Mouse (Mus musculus) MEL (cell line): ENCODE results near the gene Arhgap21. TPM values are rescaled to one million over a fixed set of nuclear protein-coding genes. Genes with fewer than 3 reads are reported as not detected.

Experiments
- DNase-seq: peaks from one replicate; pipeline ENCODE4 v3.0.0; 2011; ENCODE audit warnings: low read depth, low spot score
- H3K27ac ChIP-seq: 2 replicates; pipeline ENCODE4 v1.5.1; 2012; ENCODE audit warnings: low read depth, mild to moderate bottlenecking, control low read depth, low read length, moderate library complexity; ENCODE audit not compliant: control insufficient read depth
- H3K27me3 ChIP-seq, 2 experiments: fragments of 150-350 bp in 1 of 2; sonication (generic) in 1 of 2; 2 replicates each; pipeline ENCODE4 v1.6.1; 2012; ENCODE audit warnings: low read length in 2 of 2, mild to moderate bottlenecking in 2 of 2, improper control_type of control experiment in 1 of 2, moderate library complexity in 1 of 2; ENCODE audit not compliant: insufficient read depth in 2 of 2, control insufficient read depth in 1 of 2
- H3K36me3 ChIP-seq, 2 experiments: 2 replicates each; pipeline ENCODE4 v1.6.1; 2012 to 2014; ENCODE audit warnings: low read length in 2 of 2, improper control_type of control experiment in 1 of 2, inconsistent platforms in 1 of 2, mild to moderate bottlenecking in 1 of 2; ENCODE audit not compliant: insufficient read depth in 2 of 2, control insufficient read depth in 1 of 2
- H3K4me1 ChIP-seq, 2 experiments: fragments of 150-350 bp in 1 of 2; sonication (generic) in 1 of 2; 2 replicates each; pipeline ENCODE4 v1.6.1; 2012; ENCODE audit warnings: low read length in 2 of 2, improper control_type of control experiment in 1 of 2, mild to moderate bottlenecking in 1 of 2; ENCODE audit not compliant: insufficient read depth in 2 of 2, control insufficient read depth in 1 of 2
- H3K4me3 ChIP-seq, 2 experiments: fragments of 150-350 bp in 1 of 2; sonication (generic) in 1 of 2; 2 replicates each; pipeline ENCODE4 v1.5.1; 2012; ENCODE audit warnings: low read depth in 2 of 2, low read length in 2 of 2, mild to moderate bottlenecking in 2 of 2, moderate library complexity in 2 of 2, control low read depth in 1 of 2, improper control_type of control experiment in 1 of 2; ENCODE audit not compliant: control insufficient read depth in 1 of 2, insufficient read depth in 1 of 2
- H3K79me2 ChIP-seq: 2 replicates; pipeline ENCODE4 v1.6.1; 2012; ENCODE audit warnings: mild to moderate bottlenecking, low read length, moderate library complexity; ENCODE audit not compliant: control insufficient read depth, poor library complexity, insufficient read depth
- H3K9ac ChIP-seq: 2 replicates; pipeline ENCODE4 v1.6.1; 2012; ENCODE audit warnings: low read depth, mild to moderate bottlenecking, control low read depth, low read length, moderate library complexity; ENCODE audit not compliant: control insufficient read depth, poor library complexity, severe bottlenecking
- H3K9me3 ChIP-seq: fragments of 150-350 bp; sonication (generic); replicated peaks from 2 replicates; pipeline ENCODE4 v1.6.1; 2012; ENCODE audit warnings: mild to moderate bottlenecking, low read length, improper control_type of control experiment, moderate library complexity; ENCODE audit not compliant: insufficient read depth
- CHD2 ChIP-seq: IDR thresholded peaks from 2 replicates; pipeline ENCODE4 v1.6.1; 2011; ENCODE audit warnings: low read length, improper control_type of control experiment
- CTCF ChIP-seq, 3 experiments: IDR thresholded peaks in 2 of 3; conservative IDR thresholded peaks in 1 of 3; 2 replicates each; pipeline ENCODE4 v1.5.1; 2011 to 2012; ENCODE audit warnings: low read length in 3 of 3, low read depth in 2 of 3, mild to moderate bottlenecking in 2 of 3, improper control_type of control experiment in 1 of 3, inconsistent platforms in 1 of 3, mixed read lengths in 1 of 3, moderate library complexity in 1 of 3; ENCODE audit not compliant: control insufficient read depth in 1 of 3, insufficient read depth in 1 of 3, poor library complexity in 1 of 3, severe bottlenecking in 1 of 3
- E2F4 ChIP-seq: IDR thresholded peaks from 2 replicates; pipeline ENCODE4 v1.6.1; 2011; ENCODE audit warnings: low read depth, low read length, improper control_type of control experiment, borderline replicate concordance
- EP300 ChIP-seq, 2 experiments: IDR thresholded peaks; 2 replicates each; pipeline ENCODE4 v1.6.1; 2011; ENCODE audit warnings: improper control_type of control experiment in 2 of 2, low read length in 2 of 2, low read depth in 1 of 2, mild to moderate bottlenecking in 1 of 2
- ETS1 ChIP-seq: IDR thresholded peaks from 2 replicates; pipeline ENCODE4 v1.6.1; 2012; ENCODE audit warnings: low read depth, mild to moderate bottlenecking, inconsistent platforms, low read length, improper control_type of control experiment, moderate library complexity
- GATA1 ChIP-seq: IDR thresholded peaks from 2 replicates; pipeline ENCODE4 v1.6.1; 2011; ENCODE audit warnings: low read depth, low read length, improper control_type of control experiment
- JUND ChIP-seq: IDR thresholded peaks from 2 replicates; pipeline ENCODE4 v1.6.1; 2011; ENCODE audit warnings: low read depth, mild to moderate bottlenecking, improper control_type of control experiment, low read length
- KAT2A ChIP-seq: conservative IDR thresholded peaks from 2 replicates; pipeline ENCODE4 v1.6.1; 2012; ENCODE audit warnings: low read depth, low read length, improper control_type of control experiment, inconsistent platforms
- MAX ChIP-seq: IDR thresholded peaks from 2 replicates; pipeline ENCODE4 v1.6.1; 2011; ENCODE audit warnings: low read length, improper control_type of control experiment
- MAZ ChIP-seq: IDR thresholded peaks from 2 replicates; pipeline ENCODE4 v1.6.1; 2012; ENCODE audit warnings: low read depth, mild to moderate bottlenecking, inconsistent platforms, low read length, improper control_type of control experiment
- MXI1 ChIP-seq: IDR thresholded peaks from 2 replicates; pipeline ENCODE4 v1.6.1; 2011; ENCODE audit warnings: mild to moderate bottlenecking, low read depth, low read length, improper control_type of control experiment
- MYB ChIP-seq: IDR thresholded peaks from 2 replicates; pipeline ENCODE4 v1.6.1; 2011; ENCODE audit warnings: mild to moderate bottlenecking, low read depth, low read length, improper control_type of control experiment
- MYC ChIP-seq: IDR thresholded peaks from 2 replicates; pipeline ENCODE4 v1.6.1; 2011; ENCODE audit warnings: low read depth, mild to moderate bottlenecking, low read length, improper control_type of control experiment, moderate library complexity
- NRF1 ChIP-seq: IDR thresholded peaks from 2 replicates; pipeline ENCODE4 v1.6.1; 2014; ENCODE audit warnings: low read depth, mild to moderate bottlenecking, inconsistent platforms, low read length, improper control_type of control experiment, moderate library complexity; ENCODE audit not compliant: poor library complexity, insufficient read depth, severe bottlenecking
- POLR2A ChIP-seq, 2 experiments: IDR thresholded peaks; 2 replicates each; pipeline ENCODE4 v1.6.1; 2011 to 2012; ENCODE audit warnings: low read length in 2 of 2, mild to moderate bottlenecking in 2 of 2, control low read depth in 1 of 2, improper control_type of control experiment in 1 of 2, low read depth in 1 of 2, moderate library complexity in 1 of 2; ENCODE audit not compliant: control insufficient read depth in 1 of 2, insufficient read depth in 1 of 2, poor library complexity in 1 of 2
- POLR2AphosphoS5 ChIP-seq: IDR thresholded peaks from 2 replicates; pipeline ENCODE4 v1.6.1; 2012; ENCODE audit warnings: low read depth, borderline replicate concordance, mild to moderate bottlenecking, inconsistent platforms, low read length, moderate library complexity, mixed read lengths
- RAD21 ChIP-seq: IDR thresholded peaks from 2 replicates; pipeline ENCODE4 v1.6.1; 2011; ENCODE audit warnings: mild to moderate bottlenecking, low read depth, low read length, improper control_type of control experiment
- RCOR1 ChIP-seq: IDR thresholded peaks from 2 replicates; pipeline ENCODE4 v1.6.1; 2012; ENCODE audit warnings: low read depth, mild to moderate bottlenecking, inconsistent platforms, low read length, improper control_type of control experiment
- TAL1 ChIP-seq: IDR thresholded peaks from 2 replicates; pipeline ENCODE4 v1.6.1; 2012; ENCODE audit warnings: mild to moderate bottlenecking, inconsistent platforms, low read length, moderate library complexity, mixed read lengths
- TBP ChIP-seq: IDR thresholded peaks from 2 replicates; pipeline ENCODE4 v1.8.0; 2011; ENCODE audit warnings: low read depth, low read length, improper control_type of control experiment
- UBTF ChIP-seq: IDR thresholded peaks from 2 replicates; pipeline ENCODE4 v1.6.1; 2012; ENCODE audit warnings: low read depth, mild to moderate bottlenecking, inconsistent platforms, low read length, improper control_type of control experiment, moderate library complexity, borderline replicate concordance; ENCODE audit not compliant: insufficient read depth
- USF1 ChIP-seq: IDR thresholded peaks from 2 replicates; pipeline ENCODE4 v1.6.1; 2014; ENCODE audit warnings: low read depth, mild to moderate bottlenecking, inconsistent platforms, low read length, improper control_type of control experiment, moderate library complexity
- ZKSCAN1 ChIP-seq: IDR thresholded peaks from 2 replicates; pipeline ENCODE4 v1.6.1; 2012; ENCODE audit warnings: low read depth, mild to moderate bottlenecking, inconsistent platforms, low read length, improper control_type of control experiment, moderate library complexity
- ZMIZ1 ChIP-seq: IDR thresholded peaks from 2 replicates; pipeline ENCODE4 v1.6.1; 2012; ENCODE audit warnings: low read depth, mild to moderate bottlenecking, inconsistent platforms, low read length, improper control_type of control experiment, moderate library complexity
- ZNF384 ChIP-seq: IDR thresholded peaks from 2 replicates; pipeline ENCODE4 v1.6.1; 2012; ENCODE audit warnings: low read depth, mild to moderate bottlenecking, inconsistent platforms, low read length, improper control_type of control experiment
- polyA plus RNA-seq, 2 experiments: library from polyadenylated mRNA; stranded (reverse) in 1 of 2; unstranded in 1 of 2; fragments of >175 nt in 1 of 2; fragments of >200 nt in 1 of 2; gene quantifications; 2 replicates each; pipeline versions ENCODE4 v1.2.1 to v1.2.4; 2012; ENCODE audit warnings: low replicate concordance in 2 of 2, low read depth in 1 of 2; ENCODE audit not compliant: insufficient read length in 2 of 2, insufficient read depth in 1 of 2, missing spikeins in 1 of 2
- total RNA-seq: library from RNA; depleted of rRNA; stranded (reverse); fragments of 300-350 nt; gene quantifications from 2 replicates; pipeline ENCODE4 v1.2.3, GENCODE M21; 2012

Arhgap21 gene
- total and polyA plus RNA-seq, 3 experiments = 12.4 to 104 (median 30.6) TPM

DNA sequence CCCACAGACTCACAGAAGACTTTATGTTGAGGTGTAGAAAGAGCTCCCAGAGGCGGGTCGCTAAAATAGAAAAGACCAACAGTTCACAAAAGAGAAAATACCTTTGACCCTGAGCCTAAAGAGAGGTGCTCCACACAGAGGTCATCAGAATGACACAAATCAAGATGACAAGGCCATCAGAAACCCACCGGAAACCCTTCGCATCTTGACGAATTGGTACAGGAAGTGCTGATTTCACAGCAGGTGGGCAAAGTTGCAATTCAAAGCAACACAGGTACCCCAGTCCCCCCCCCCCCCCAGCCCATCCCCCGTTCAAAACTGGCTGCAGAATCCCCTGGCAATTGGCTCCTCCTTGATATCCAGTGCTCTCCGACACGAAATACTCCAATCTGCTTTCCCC lies 10.0 kb upstream of the Arhgap21 start:
- Histone ChIP-seq H3K4me3 (no peak overlapping the region), H3K79me2 (no peaks in the 10 kb centered on the region), H3K27ac (no peak overlapping the region), H3K27me3 (no peaks in the 10 kb centered on the region), H3K9me3 (no peaks in the 10 kb centered on the region), H3K4me1 (no peaks in the 10 kb centered on the region), H3K36me3 (no peaks in the 10 kb centered on the region), H3K9ac (no peak overlapping the region)
- TF ChIP-seq ZKSCAN1 (no peak), KAT2A (no peak), GATA1 (no peak), UBTF (no peak), TAL1 (no peak), CTCF (IDR thresholded peaks at IDR 0.05 in 2 of 3, conservative IDR thresholded peaks at IDR 0.05 in 1 of 3; ENCODE audit: control insufficient read depth in 1 of 3, insufficient read depth in 1 of 3, low read depth in 2 of 3, low read length in 3 of 3, poor library complexity in 1 of 3, severe bottlenecking in 1 of 3) (no peak), TBP (no peak), JUND (no peak), MAX (no peak), EP300 (IDR thresholded peaks at IDR 0.05; ENCODE audit: low read depth in 1 of 2, low read length in 2 of 2) (no peak), NRF1 (no peak), MYB (no peak), CHD2 (no peak), ETS1 (no peak), MAZ (no peak), E2F4 (no peak)
- no peak for DNase-seq

DNA sequence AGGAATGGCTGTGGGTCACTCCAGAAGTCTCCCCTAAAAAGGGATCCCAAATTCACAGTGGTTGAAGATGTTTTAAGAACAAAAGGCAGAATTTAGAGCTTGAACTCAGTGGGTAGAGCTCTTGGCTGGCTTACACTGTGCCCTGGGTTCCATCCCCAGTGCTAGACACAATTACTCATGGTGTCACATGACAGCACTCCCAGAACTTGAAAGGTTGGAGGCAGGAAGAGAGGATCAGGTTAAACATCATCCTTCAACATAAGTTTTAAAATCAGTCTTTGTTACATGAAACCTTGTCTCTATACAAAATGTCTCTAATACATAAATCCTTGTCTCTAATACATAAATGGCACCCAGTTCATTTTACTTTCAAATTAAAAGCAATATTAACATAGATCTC lies 8.4 kb upstream of the Arhgap21 start:
- no peaks in the 10 kb centered on the region for H3K9me3 ChIP-seq
- H3K27ac ChIP-seq = no peak overlapping the region
- H3K36me3 ChIP-seq = no peaks in the 10 kb centered on the region
- no peak for DNase-seq
- no peaks in the 10 kb centered on the region for H3K27me3 ChIP-seq
- no peak overlapping the region for H3K9ac ChIP-seq
- H3K4me3 ChIP-seq = no peak overlapping the region
- TF ChIP-seq E2F4 (no peak), MXI1 (no peak), MAZ (no peak), MYC (no peak), ETS1 (no peak), KAT2A (no peak), POLR2AphosphoS5 (no peak), GATA1 (no peak), TAL1 (no peak), RAD21 (no peak), POLR2A (IDR thresholded peaks at IDR 0.05; ENCODE audit: control insufficient read depth in 1 of 2, insufficient read depth in 1 of 2, low read depth in 1 of 2, low read length in 2 of 2, poor library complexity in 1 of 2) (no peak), ZMIZ1 (no peak), USF1 (no peak), RCOR1 (no peak), ZNF384 (no peak)
- H3K79me2 ChIP-seq = no peaks in the 10 kb centered on the region
- no peaks in the 10 kb centered on the region for H3K4me1 ChIP-seq
